ENCODE assay signal across 14 mouse cellular contexts in the genomic region with DNA sequence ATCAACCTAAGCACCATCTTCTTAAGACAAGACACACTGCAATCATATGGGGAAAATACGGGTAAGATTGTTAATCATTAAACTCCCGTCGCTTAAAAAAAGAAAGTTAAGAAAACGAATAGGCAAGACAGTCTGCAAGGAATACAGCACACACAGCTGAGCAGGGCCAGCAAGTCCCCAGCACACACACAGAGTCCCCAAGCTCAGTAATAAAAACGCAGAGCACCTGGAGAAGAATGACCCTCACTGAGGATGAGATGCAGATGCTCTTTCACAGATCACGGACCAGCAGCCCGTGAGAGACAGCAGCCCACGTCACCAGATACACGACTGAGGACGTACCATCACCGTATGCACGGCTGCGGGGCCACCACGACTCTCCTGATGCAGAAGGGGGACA.
"Had no signal": no experiment of that assay in that cellular context is flagged by ENCODE, and none has a peak within 500 bp of the region (broad histone marks: within the 10 kb centered on the region; RNA-seq: fewer than 3 reads in every experiment).

No protein-coding gene starts in this region.

- H3K27me3 ChIP-seq: limb, embryonic 13.5 days; liver, embryonic 13.5 days had no signal

- H3K4me3 ChIP-seq: limb, embryonic 10.5 days; limb, embryonic 13.5 days; liver, embryonic 13.5 days had no signal

- DNase-seq: kidney, adult 18-20 months; kidney, adult 9 months; kidney, postnatal 10 days; kidney, postnatal 36 days; liver; liver, embryonic 13.5 days; liver, postnatal 0 days; lung, postnatal 36 days; midbrain, embryonic 14.5 days; thymus, postnatal 25 days had no signal

- ATAC-seq: hindbrain, embryonic 16.5 days; liver, postnatal 0 days had no signal

- H3K27ac ChIP-seq: limb, embryonic 10.5 days; limb, embryonic 13.5 days; liver, embryonic 13.5 days had no signal

- H3K9ac ChIP-seq: limb, embryonic 13.5 days; liver, embryonic 13.5 days; liver, postnatal 0 days had no signal

- H3K9me3 ChIP-seq: limb, embryonic 10.5 days; limb, embryonic 13.5 days; liver, embryonic 13.5 days had no signal

- H3K4me2 ChIP-seq: limb, embryonic 13.5 days; liver, embryonic 13.5 days; midbrain, embryonic 11.5 days had no signal
